20 mouse cellular contexts compared by ENCODE assay signal in genomic region chr6:142863881-142864280, GRCm38 (mm10). TPM values are rescaled to one million over a fixed set of nuclear protein-coding genes. Genes with fewer than 3 reads are reported as not detected.
"Had no signal": no experiment of that assay in that cellular context is flagged by ENCODE, and none has a peak within 500 bp of the region (broad histone marks: within the 10 kb centered on the region; RNA-seq: fewer than 3 reads in every experiment).

No protein-coding gene starts in this region.

- H3K4me2 ChIP-seq: neural tube, embryonic 12.5 days; neural tube, embryonic 13.5 days; neural tube, embryonic 15.5 days; stomach, embryonic 15.5 days had no signal

- H3K9ac ChIP-seq: neural tube, embryonic 12.5 days; neural tube, embryonic 13.5 days; neural tube, embryonic 15.5 days; stomach, embryonic 15.5 days had no signal

- DNase-seq: retina, postnatal 1 day; right cerebral cortex, adult 18-20 months; right cerebral cortex, postnatal 14 days; right cerebral cortex, postnatal 25 days; right cerebral cortex, postnatal 4 days; spleen, adult 18-20 months; thymus, adult 18-20 months; thymus, adult 2 months; thymus, postnatal 14 days; thymus, postnatal 25 days; thymus, postnatal 36 days had no signal

- H3K4me3 ChIP-seq: neural tube, embryonic 12.5 days; neural tube, embryonic 13.5 days; neural tube, embryonic 15.5 days; stomach, embryonic 15.5 days had no signal

- H3K9me3 ChIP-seq: neural tube, embryonic 12.5 days; neural tube, embryonic 13.5 days; neural tube, embryonic 15.5 days; stomach, embryonic 15.5 days had no signal

- H3K27me3 ChIP-seq: neural tube, embryonic 12.5 days; neural tube, embryonic 13.5 days; neural tube, embryonic 15.5 days; stomach, embryonic 15.5 days had no signal

- H3K27ac ChIP-seq: neural tube, embryonic 12.5 days; neural tube, embryonic 13.5 days; neural tube, embryonic 15.5 days; stomach, embryonic 15.5 days; stomach, postnatal 0 days had no signal

- H3K36me3 ChIP-seq: stomach, embryonic 15.5 days had no signal

RNA-seq across cellular contexts. Expression of gene Sult6b2, which starts 59.6 kb away (rescaled TPM):
- total RNA-seq: neutrophil, adult 5-6 weeks had no signal
- polyA plus RNA-seq: spleen, adult 2 months; stomach, embryonic 14.5 days; stomach, postnatal 0 days; urinary bladder, adult 2 months had no signal
